Mouse (Mus musculus) left cerebral cortex, adult 8-10 months (tissue): ENCODE measurements at regions not wholly inside any gene's neighbourhood (a gene's known extent, or its start where the extent isn't known, plus 50 kb on each side); places are given as distances from the start of the nearest gene placed in this dataset.

Experiments
- DNase-seq, 2 experiments: peaks; one replicate each; pipeline ENCODE4 v3.0.0; 2022; ENCODE audit warnings: low spot score in 2 of 2

GRCm38 (mm10) chr9:47432715-47433114 lies 97.3 kb upstream of the Cadm1 start:
- no peak for DNase-seq

DNA sequence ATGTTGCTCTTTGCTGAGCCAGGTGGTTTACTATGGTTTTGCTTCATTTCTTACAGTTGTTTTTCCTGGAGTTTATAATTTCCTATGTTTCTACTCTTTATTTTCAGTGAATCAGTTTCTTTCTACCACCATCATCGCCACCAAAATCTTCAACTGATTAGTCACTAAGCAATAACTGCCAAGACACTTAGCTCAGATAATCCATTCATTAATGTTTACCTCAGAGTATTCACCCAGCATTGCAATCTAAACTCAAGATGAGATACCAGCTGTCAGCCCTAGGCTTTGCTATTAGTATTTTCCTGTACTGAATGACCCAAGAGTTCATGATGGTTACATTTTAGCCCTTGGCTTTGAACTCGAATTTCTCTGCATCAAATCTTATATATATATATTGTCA lies 96.8 kb upstream of the Cadm1 start:
- no peak for DNase-seq

- no peak for DNase-seq
Measured at GRCm38 (mm10) chr9:47434091-47434490, 95.9 kb upstream of the Cadm1 start.

DNA sequence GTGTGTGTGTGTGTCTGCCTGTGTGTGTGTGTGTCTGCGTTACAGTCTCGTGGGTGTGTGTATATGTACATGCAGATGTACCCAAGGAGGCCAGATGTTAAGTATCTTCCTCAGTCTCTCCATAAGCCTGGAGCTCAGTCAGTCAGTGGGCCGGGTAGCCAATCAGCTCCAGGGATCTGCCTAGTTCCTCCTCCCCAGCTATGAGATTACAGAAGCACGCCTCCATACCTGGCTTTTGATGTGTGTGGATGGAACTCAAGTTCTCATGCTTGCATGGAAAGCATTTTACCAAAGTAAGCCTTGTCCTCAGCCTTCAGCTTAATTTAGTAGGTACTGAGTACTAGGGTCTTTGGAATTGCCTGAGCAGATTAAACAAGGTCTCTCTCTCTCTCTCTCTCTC lies 91.0 kb upstream of the Cadm1 start:
- DNase-seq = no peak

- DNase-seq = no peak
Measured at GRCm38 (mm10) chr9:47439506-47439905, 90.5 kb upstream of the Cadm1 start.

- no peak for DNase-seq
Measured at GRCm38 (mm10) chr9:47440128-47440527, 89.8 kb upstream of the Cadm1 start.

- DNase-seq = no peak
Measured at GRCm38 (mm10) chr9:47441155-47441554, 88.8 kb upstream of the Cadm1 start.

DNA sequence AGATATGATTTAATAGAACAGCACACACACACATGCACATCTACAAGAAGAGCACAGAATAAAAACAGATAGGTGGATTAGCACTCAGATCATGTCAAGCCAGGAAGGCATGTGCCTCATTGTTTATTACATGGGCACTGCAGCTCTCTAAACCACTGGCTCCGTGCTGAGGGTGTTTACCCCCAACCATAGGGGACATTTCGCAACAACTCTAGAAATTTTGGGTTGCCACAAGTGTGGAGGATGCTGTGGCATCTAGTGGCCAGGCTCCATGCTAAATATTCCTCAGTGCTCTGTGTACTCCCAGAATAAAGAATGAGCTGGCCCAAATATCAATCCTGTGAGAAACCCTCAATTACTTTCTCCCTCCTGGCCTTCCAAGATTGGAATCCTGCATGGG lies 85.8 kb upstream of the Cadm1 start:
- DNase-seq = no peak

DNA sequence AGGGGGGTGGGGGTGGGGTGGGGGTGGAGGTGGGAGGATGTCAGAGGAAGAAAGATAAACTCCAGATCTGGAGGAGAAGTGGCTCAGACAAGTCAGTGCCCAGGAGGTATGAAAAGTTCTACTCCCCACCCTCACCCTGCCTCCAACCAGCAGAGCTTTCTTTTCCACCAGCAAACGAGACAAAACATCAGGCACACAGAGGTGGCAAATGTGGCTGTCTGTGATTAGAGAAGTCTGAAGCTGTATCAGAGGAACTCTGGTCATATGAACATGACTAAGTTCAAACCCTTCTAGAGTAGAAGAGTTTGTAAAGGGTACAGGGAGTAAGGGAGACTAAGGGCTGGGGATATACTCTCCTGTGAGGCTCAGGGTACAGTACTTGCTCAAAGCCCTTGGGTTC lies 85.2 kb upstream of the Cadm1 start:
- DNase-seq = no peak

DNA sequence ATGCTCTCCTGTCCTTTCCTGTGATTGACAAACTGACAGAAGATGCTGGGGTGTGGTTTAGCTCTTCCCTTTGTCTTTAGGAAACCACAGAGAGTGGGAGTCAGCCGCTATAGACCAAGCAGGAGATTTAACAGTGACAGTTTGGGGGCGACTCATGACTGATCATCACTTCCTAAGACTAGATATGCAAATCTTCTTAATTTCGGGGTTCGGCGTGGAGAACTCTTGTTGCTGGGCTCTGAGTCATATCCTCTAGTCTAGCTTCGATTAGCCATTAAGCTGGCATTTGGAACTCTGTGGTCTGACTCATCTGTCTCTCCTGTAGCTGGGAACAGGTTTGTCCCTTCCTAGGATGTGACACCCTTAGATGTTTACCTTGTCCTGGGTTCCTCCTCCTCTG lies 84.6 kb upstream of the Cadm1 start:
- peak in 1 of 2 experiments; percentile 33 for DNase-seq

DNA sequence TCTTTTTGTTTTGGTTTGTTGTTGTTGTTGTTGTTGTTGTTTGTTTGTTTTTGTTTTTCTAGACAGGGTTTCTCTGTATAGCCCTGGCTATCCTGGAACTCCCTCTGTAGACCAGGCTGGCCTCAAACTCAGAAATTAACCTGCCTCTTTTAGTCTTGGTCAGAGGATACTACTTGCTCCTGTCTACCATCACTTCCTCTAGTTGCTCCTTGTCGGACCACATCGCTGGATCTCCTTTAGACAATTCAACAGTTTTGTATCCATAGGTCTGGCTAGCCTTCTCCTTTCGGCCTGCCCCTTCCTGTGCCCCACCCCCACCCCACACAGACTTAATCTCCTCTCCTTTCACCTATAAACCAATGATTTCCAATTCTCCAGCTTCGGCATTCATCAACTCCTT lies 77.2 kb upstream of the Cadm1 start:
- DNase-seq = no peak

GRCm38 (mm10) chr9:47458721-47459418 lies 71.1 kb upstream of the Cadm1 start:
- DNase-seq = no peak

DNA sequence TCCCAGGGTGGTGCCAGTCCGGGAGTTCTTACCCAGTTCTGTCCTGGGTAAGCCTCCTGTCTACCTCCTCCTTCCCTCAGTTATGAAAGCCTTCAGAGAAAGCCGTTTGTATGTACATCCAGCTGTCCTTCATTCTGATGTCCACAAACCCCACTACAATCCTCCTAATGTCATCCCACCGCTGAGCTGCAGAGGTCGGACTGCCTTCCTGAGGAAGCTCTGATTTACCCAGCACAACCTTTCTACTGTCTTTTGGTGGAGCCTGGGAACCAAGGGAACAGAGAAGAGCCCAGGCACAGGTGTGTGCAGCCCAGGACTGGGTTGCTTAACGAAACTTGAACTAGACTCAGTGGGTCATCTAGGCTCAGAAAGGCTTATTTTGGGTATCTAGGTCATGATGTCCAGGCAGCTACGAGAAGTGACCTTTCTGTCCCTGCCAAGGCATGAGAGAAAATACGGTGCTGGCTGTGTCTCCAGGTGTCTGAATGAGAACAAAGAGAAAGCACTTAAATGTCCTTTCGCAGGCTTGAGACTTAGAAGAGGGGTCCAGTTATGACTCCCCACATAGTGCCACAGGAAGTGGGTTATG lies 70.4 kb upstream of the Cadm1 start:
- DNase-seq = no peak

DNA sequence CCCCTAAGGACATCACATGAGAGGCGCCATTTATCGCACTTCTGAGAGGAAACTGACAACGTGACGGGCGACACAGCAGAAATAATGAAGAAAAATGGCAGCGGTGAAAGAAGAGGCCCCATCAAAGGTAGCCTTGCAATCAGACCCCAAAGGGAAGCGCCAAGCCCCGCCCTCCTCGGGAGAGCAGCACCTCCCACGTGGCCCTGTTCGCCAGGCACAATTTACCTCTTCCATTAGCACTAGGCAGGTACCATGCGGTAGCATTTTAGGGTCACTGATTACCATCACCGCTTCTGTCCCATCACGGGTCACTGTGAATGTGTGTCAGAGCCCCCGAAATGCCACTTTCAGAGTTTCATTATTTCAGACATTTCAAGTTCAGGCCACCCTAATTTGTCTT lies 69.7 kb upstream of the Cadm1 start:
- no peak for DNase-seq

- no peak for DNase-seq
Measured at GRCm38 (mm10) chr9:47461915-47462314, 68.1 kb upstream of the Cadm1 start.

- DNase-seq = no peak
Measured at GRCm38 (mm10) chr9:47466767-47467166, 63.2 kb upstream of the Cadm1 start.

- no peak for DNase-seq
Measured at GRCm38 (mm10) chr9:47467815-47468214, 62.2 kb upstream of the Cadm1 start.

- no peak for DNase-seq
Measured at GRCm38 (mm10) chr9:47469576-47469975, 60.4 kb upstream of the Cadm1 start.

DNA sequence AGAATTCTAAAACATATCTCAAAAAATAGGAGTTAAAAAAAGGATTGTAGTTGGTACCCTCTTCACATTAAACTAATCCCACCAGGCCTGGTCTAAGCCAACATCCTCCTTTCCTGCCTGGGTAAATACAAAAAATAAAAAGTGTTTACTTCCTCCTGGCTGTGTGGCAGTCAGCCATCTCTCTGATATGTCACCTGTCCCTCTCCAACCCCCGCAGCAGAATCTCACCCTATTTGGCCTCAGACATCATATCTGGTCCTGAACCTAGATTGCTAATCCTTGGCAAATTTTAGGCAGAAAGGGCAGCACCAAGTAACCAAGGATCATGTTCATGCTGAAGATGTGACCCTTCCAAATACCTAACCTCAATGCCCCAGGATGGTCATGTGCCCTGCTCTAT lies 59.2 kb upstream of the Cadm1 start:
- DNase-seq = no peak

DNA sequence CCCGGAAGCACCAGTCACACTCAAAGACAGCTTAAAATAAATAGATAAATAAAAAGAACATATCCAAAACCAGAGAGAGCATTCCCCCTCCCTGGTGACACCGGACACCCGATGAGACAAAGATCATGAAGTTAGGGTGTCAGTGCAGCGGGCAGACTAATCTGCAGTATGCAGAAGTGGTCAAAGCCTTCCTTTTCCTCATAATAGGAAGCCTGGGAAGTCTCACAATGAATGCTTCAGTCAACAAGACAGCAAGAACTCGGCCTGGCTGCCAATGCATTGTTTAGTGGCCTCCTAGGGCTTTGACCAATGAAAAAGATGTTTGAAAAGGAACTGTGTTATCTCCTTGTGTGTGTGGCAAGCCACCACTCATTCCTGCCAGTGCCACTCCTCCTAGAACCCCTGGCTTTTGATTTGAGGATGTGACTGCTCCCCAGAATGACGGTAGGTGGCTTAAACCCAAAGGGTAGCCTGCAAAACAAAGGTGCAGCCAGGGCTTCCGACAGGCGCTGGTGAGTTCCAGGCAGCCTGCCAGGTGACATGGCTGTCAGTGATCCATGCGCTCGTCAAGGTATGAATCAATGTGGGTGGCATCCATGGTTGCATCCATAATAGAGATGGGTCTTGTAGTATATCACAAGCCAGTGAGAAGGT lies 58.1 kb upstream of the Cadm1 start:
- DNase-seq = no peak

- no peak for DNase-seq
Measured at GRCm38 (mm10) chr9:47473776-47474365, 56.1 kb upstream of the Cadm1 start.

- DNase-seq = no peak
Measured at GRCm38 (mm10) chr9:47474776-47475175, 55.2 kb upstream of the Cadm1 start.

DNA sequence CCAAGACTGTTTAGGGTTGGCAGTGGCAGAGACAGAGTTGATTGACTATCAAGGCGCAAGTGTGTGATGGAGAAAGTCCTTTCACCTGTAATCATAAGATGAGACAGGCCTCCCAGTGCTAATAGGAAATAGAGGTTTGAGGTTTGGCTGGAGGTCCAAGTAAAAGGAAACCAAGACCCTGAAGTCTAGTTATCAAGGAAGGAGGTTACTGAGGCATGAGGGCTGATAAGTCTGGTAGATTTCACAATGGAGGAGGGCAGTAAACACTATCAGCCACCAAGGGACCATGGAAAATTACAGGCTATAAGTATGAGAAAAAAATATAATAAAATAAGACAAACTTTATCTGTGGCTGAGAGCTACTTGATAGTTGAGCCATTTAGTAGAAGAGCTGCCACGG lies 52.1 kb upstream of the Cadm1 start:
- DNase-seq = no peak
